14 mouse cellular contexts compared by ENCODE assay signal in genomic region chr1:177621854-177622590, GRCm38 (mm10).
A peak's percentile ranks its signal among the peaks of the same experiment; 100 is the strongest.
DNase-seq lines count a peak whose midpoint lies in the region; ATAC-seq and TF ChIP-seq lines count a peak whose summit lies in the region.
"Had no signal": no experiment of that assay in that cellular context is flagged by ENCODE, and none has a peak within 500 bp of the region (broad histone marks: within the 10 kb centered on the region; RNA-seq: fewer than 3 reads in every experiment).

No protein-coding gene starts in this region.

- no peaks in the 10 kb centered on the region for H3K36me3 ChIP-seq in midbrain, embryonic 11.5 days (ENCODE audit: control insufficient read depth, insufficient read depth, low read length)
- H3K36me3 ChIP-seq in midbrain, postnatal 0 days (ENCODE audit: insufficient read depth, low read length): no peaks in the 10 kb centered on the region
- no peaks in the 10 kb centered on the region for H3K36me3 ChIP-seq in hindbrain, embryonic 11.5 days (ENCODE audit: control insufficient read depth, insufficient read depth, low read length)
- H3K36me3 ChIP-seq in kidney, adult 2 months (ENCODE audit: control insufficient read depth, insufficient read depth, low read length): no peaks in the 10 kb centered on the region
- H3K36me3 ChIP-seq: limb, embryonic 15.5 days had no signal

- H3K27ac ChIP-seq in cerebellum, adult 2 months (ENCODE audit: insufficient read depth, low read length): no peak overlapping the region
- no peak overlapping the region; the same call in 1 of the 2 replicates for H3K27ac ChIP-seq in midbrain, embryonic 11.5 days (ENCODE audit: low read depth, low read length)
- H3K27ac ChIP-seq in midbrain, postnatal 0 days (ENCODE audit: low read depth, low read length): no peak overlapping the region
- no peak overlapping the region for H3K27ac ChIP-seq in hindbrain, embryonic 11.5 days (ENCODE audit: low read depth, low read length)
- no peak overlapping the region for H3K27ac ChIP-seq in kidney, adult 2 months (ENCODE audit: insufficient read depth, low read depth, low read length)
- H3K27ac ChIP-seq: limb, embryonic 15.5 days had no signal

- no peak overlapping the region for H3K4me2 ChIP-seq in midbrain, embryonic 11.5 days
- no peak overlapping the region for H3K4me2 ChIP-seq in midbrain, postnatal 0 days (ENCODE audit: low read depth, low read length, poor library complexity, severe bottlenecking)
- no peak overlapping the region for H3K4me2 ChIP-seq in hindbrain, embryonic 11.5 days (replicated peaks; ENCODE audit: low read depth, low read length)
- H3K4me2 ChIP-seq: limb, embryonic 15.5 days had no signal

- DNase-seq in cerebellum, adult 11-12 months: peak; percentile 39
- DNase-seq in cerebellum, adult 2 months: no peak
- no peak for DNase-seq in midbrain, embryonic 11.5 days (ENCODE audit: low spot score, missing footprints)
- no peak for DNase-seq in midbrain, postnatal 0 days (ENCODE audit: low spot score)
- peak; percentile 47 for DNase-seq in hindbrain, embryonic 11.5 days (ENCODE audit: low spot score)
- DNase-seq in retina, embryonic 14.5 days (ENCODE audit: low spot score): peak; percentile 62
- no peak for DNase-seq in kidney, adult 2 months
- DNase-seq in frontal cortex, postnatal 14 days (ENCODE audit: low spot score in 2 of 2): no peak
- DNase-seq: adrenal gland, postnatal 25 days; lung, adult 2 months; thymus, postnatal 36 days had no signal

- no peaks in the 10 kb centered on the region for H3K27me3 ChIP-seq in cerebellum, adult 2 months (ENCODE audit: control insufficient read depth, insufficient read depth, low read length)
- H3K27me3 ChIP-seq in midbrain, embryonic 11.5 days (ENCODE audit: control insufficient read depth, insufficient read depth, low read length): no peaks in the 10 kb centered on the region
- H3K27me3 ChIP-seq in midbrain, postnatal 0 days (ENCODE audit: insufficient read depth, low read length): no peaks in the 10 kb centered on the region
- H3K27me3 ChIP-seq in hindbrain, embryonic 11.5 days (ENCODE audit: control insufficient read depth, insufficient read depth, low read length): no peaks in the 10 kb centered on the region
- no peaks in the 10 kb centered on the region for H3K27me3 ChIP-seq in kidney, adult 2 months (replicated peaks; ENCODE audit: control insufficient read depth, insufficient read depth, low read length)
- H3K27me3 ChIP-seq: limb, embryonic 15.5 days had no signal

- no peak for TF ChIP-seq POLR2A in cerebellum, adult 2 months (IDR thresholded peaks at IDR 0.05; ENCODE audit: borderline replicate concordance, insufficient read depth, low read length)
- TF ChIP-seq POLR2A in kidney, adult 2 months (IDR thresholded peaks at IDR 0.05; ENCODE audit: low read depth, low read length): no peak

- TF ChIP-seq CTCF in cerebellum, adult 2 months (IDR thresholded peaks at IDR 0.05; ENCODE audit: borderline replicate concordance, insufficient read depth, low read depth, low read length): no peak
- no peak for TF ChIP-seq CTCF in midbrain, postnatal 0 days (IDR thresholded peaks at IDR 0.05)
- TF ChIP-seq CTCF in kidney, adult 2 months (conservative IDR thresholded peaks at IDR 0.05; ENCODE audit: insufficient read depth, insufficient read length, low read depth, low read length): no peak

- no peak overlapping the region for H3K4me3 ChIP-seq in cerebellum, adult 2 months (replicated peaks; ENCODE audit: insufficient read depth, low read depth, low read length)
- H3K4me3 ChIP-seq in midbrain, embryonic 11.5 days (ENCODE audit: low read depth, low read length): no peak overlapping the region
- H3K4me3 ChIP-seq in midbrain, postnatal 0 days (ENCODE audit: low read depth, low read length): no peak overlapping the region
- H3K4me3 ChIP-seq in hindbrain, embryonic 11.5 days (ENCODE audit: low read depth, low read length): no peak overlapping the region
- H3K4me3 ChIP-seq in kidney, adult 2 months (ENCODE audit: insufficient read depth, low read depth, low read length): no peak overlapping the region
- H3K4me3 ChIP-seq: erythroblast, embryonic 14.5 days; limb, embryonic 15.5 days; myocyte had no signal

- 74% methylated on average over 17 of the region's 17 CpGs for WGBS in cerebellum, adult 2 months
- 69% methylated on average over 17 of the region's 17 CpGs for whole genome bisulfite sequencing in midbrain, embryonic 11.5 days
- WGBS in midbrain, postnatal 0 days: 57% methylated on average over 17 of the region's 17 CpGs
- 43% methylated on average over 17 of the region's 17 CpGs for WGBS in hindbrain, embryonic 11.5 days
- 92% methylated on average over 17 of the region's 17 CpGs for WGBS in kidney, adult 2 months

- ATAC-seq in midbrain, embryonic 11.5 days (ENCODE audit: low FRiP score): peak; percentile 45
- ATAC-seq in midbrain, postnatal 0 days (ENCODE audit: low FRiP score): no peak
- peak; percentile 59 for ATAC-seq in hindbrain, embryonic 11.5 days (ENCODE audit: low FRiP score)

- H3K4me1 ChIP-seq in cerebellum, adult 2 months (ENCODE audit: control insufficient read depth, insufficient read depth, low read length): peaks cover 9% of the 10 kb centered on the region
- peaks cover 2% of the 10 kb centered on the region; the same call in 1 of the 2 replicates for H3K4me1 ChIP-seq in midbrain, embryonic 11.5 days (ENCODE audit: control insufficient read depth, insufficient read depth, low read length)
- no peaks in the 10 kb centered on the region for H3K4me1 ChIP-seq in midbrain, postnatal 0 days (ENCODE audit: insufficient read depth, low read length)
- peaks cover 9% of the 10 kb centered on the region for H3K4me1 ChIP-seq in hindbrain, embryonic 11.5 days (replicated peaks; ENCODE audit: control insufficient read depth, insufficient read depth, low read length)
- H3K4me1 ChIP-seq in kidney, adult 2 months (ENCODE audit: control insufficient read depth, insufficient read depth, low read length): peaks cover 7% of the 10 kb centered on the region; the same call in 1 of the 2 replicates
- H3K4me1 ChIP-seq: limb, embryonic 15.5 days had no signal

- no peaks in the 10 kb centered on the region for H3K9me3 ChIP-seq in midbrain, embryonic 11.5 days (ENCODE audit: control insufficient read depth, low read length)
- H3K9me3 ChIP-seq in midbrain, postnatal 0 days (ENCODE audit: low read length): no peaks in the 10 kb centered on the region
- H3K9me3 ChIP-seq in hindbrain, embryonic 11.5 days (ENCODE audit: control insufficient read depth, low read length): no peaks in the 10 kb centered on the region
- H3K9me3 ChIP-seq: limb, embryonic 15.5 days had no signal

- no peak overlapping the region for H3K9ac ChIP-seq in midbrain, embryonic 11.5 days (ENCODE audit: low read length)
- H3K9ac ChIP-seq in midbrain, postnatal 0 days (replicated peaks; ENCODE audit: low read length, poor library complexity, severe bottlenecking): no peak overlapping the region
- no peak overlapping the region for H3K9ac ChIP-seq in hindbrain, embryonic 11.5 days (ENCODE audit: low read depth, low read length)
- H3K9ac ChIP-seq: limb, embryonic 15.5 days had no signal

Comparison
In these comparisons a context has a peak if more than half of its experiments do, and no peak if none do; other contexts are left out.
1. DNase-seq: peak in cerebellum, adult 11-12 months (single experiment), hindbrain, embryonic 11.5 days (single experiment) and retina, embryonic 14.5 days (single experiment); none in cerebellum, adult 2 months (0 of 2), midbrain, embryonic 11.5 days (single experiment), midbrain, postnatal 0 days (single experiment), kidney, adult 2 months (single experiment) and frontal cortex, postnatal 14 days (0 of 2).